Mouse (Mus musculus) myocyte (in vitro differentiated cells): ENCODE data around the gene Wdr90. TPM values are rescaled to one million over a fixed set of nuclear protein-coding genes. Genes with fewer than 3 reads are reported as not detected.
A peak's percentile ranks its signal among the peaks of the same experiment; 100 is the strongest.

Source experiments
- H3K27me3 ChIP-seq: one replicate; pipeline ENCODE4 v1.6.1; 2011; ENCODE audit not compliant: control insufficient read depth, insufficient read depth, insufficient read length
- H3K36me3 ChIP-seq: one replicate; pipeline ENCODE4 v1.6.1; 2011; ENCODE audit not compliant: control insufficient read depth, insufficient read depth
- H3K4me2 ChIP-seq: one replicate; pipeline ENCODE4 v1.6.1; 2011; ENCODE audit warnings: low read depth, control low read depth
- H3K4me3 ChIP-seq: one replicate; pipeline ENCODE4 v1.5.1; 2011; ENCODE audit warnings: mild to moderate bottlenecking, control low read depth, moderate library complexity
- H3K79me2 ChIP-seq: one replicate; pipeline ENCODE4 v1.6.1; 2011; ENCODE audit not compliant: control insufficient read depth, insufficient read depth
- H3ac ChIP-seq: one replicate; pipeline ENCODE4 v1.6.1; 2011; ENCODE audit not compliant: control insufficient read depth, insufficient read length
- CEBPB ChIP-seq: IDR thresholded peaks from 2 replicates; pipeline ENCODE4 v1.6.1; 2011; ENCODE audit warnings: mild to moderate bottlenecking, moderate library complexity; ENCODE audit not compliant: poor library complexity, insufficient read depth, severe bottlenecking
- E2F4 ChIP-seq: IDR thresholded peaks from one replicate; pipeline ENCODE4 v1.6.1; 2011; ENCODE audit warnings: mild to moderate bottlenecking, control low read depth, moderate library complexity; ENCODE audit not compliant: insufficient read depth
- MAX ChIP-seq: IDR thresholded peaks from one replicate; pipeline ENCODE4 v1.6.1; 2011; ENCODE audit warnings: low read depth, mild to moderate bottlenecking, control low read depth
- MYOD1 ChIP-seq, 3 experiments: IDR thresholded peaks; one replicate each; pipeline ENCODE4 v1.6.1; 2011; ENCODE audit warnings: control low read depth in 2 of 3, low read depth in 2 of 3, mild to moderate bottlenecking in 2 of 3, moderate library complexity in 1 of 3; ENCODE audit not compliant: insufficient read length in 2 of 3, control insufficient read depth in 1 of 3
- MYOG ChIP-seq, 3 experiments: IDR thresholded peaks; one replicate each; pipeline ENCODE4 v1.6.1; 2011; ENCODE audit warnings: control low read depth in 2 of 3, low read depth in 2 of 3, mild to moderate bottlenecking in 2 of 3; ENCODE audit not compliant: insufficient read length in 2 of 3, control insufficient read depth in 1 of 3, insufficient read depth in 1 of 3
- POLR2A ChIP-seq: IDR thresholded peaks from one replicate; pipeline ENCODE4 v1.6.1; 2011; ENCODE audit warnings: low read depth, mild to moderate bottlenecking, control low read depth, moderate library complexity; ENCODE audit not compliant: insufficient read length
- POLR2AphosphoS2 ChIP-seq: IDR thresholded peaks from one replicate; pipeline ENCODE4 v1.6.1; 2011; ENCODE audit warnings: low read depth, control low read depth; ENCODE audit not compliant: insufficient read length
- REST ChIP-seq: IDR thresholded peaks from one replicate; pipeline ENCODE4 v1.6.1; 2011; ENCODE audit warnings: mild to moderate bottlenecking, control low read depth, moderate library complexity; ENCODE audit not compliant: insufficient read depth, insufficient read length
- SRF ChIP-seq: IDR thresholded peaks from one replicate; pipeline ENCODE4 v1.6.1; 2011; ENCODE audit warnings: low read depth; ENCODE audit not compliant: control insufficient read depth, insufficient read length
- TCF12 ChIP-seq: IDR thresholded peaks from one replicate; pipeline ENCODE4 v1.6.1; 2011; ENCODE audit warnings: mild to moderate bottlenecking, control low read depth; ENCODE audit not compliant: poor library complexity, insufficient read depth, severe bottlenecking
- TCF3 ChIP-seq: IDR thresholded peaks from one replicate; pipeline ENCODE4 v1.6.1; 2011; ENCODE audit warnings: low read depth, control low read depth; ENCODE audit not compliant: insufficient read length
- USF1 ChIP-seq: IDR thresholded peaks from one replicate; pipeline ENCODE4 v1.6.1; 2011; ENCODE audit warnings: low read depth, mild to moderate bottlenecking, control low read depth, moderate library complexity
- polyA plus RNA-seq: library from polyadenylated mRNA; unstranded; fragments of >200 nt; fragmentation: generic; extraction: Trizol; gene quantifications from one replicate; pipeline ENCODE4 v1.2.1, GENCODE M21; 2012; ENCODE audit warnings: missing spikeins

Gene Wdr90
- polyA plus RNA-seq, 1 experiment, result 7.4 TPM

GRCm38 (mm10) chr17:25839455-25840235 is 21.7 kb downstream of the Wdr90 start:
- no peak for TF ChIP-seq TCF12
- TF ChIP-seq POLR2AphosphoS2, result no peak
- no peak for TF ChIP-seq POLR2A
- TF ChIP-seq TCF3, result no peak
- no peak for TF ChIP-seq MYOD1 (IDR thresholded peaks at IDR 0.05; ENCODE audit: control insufficient read depth in 1 of 3, insufficient read length in 2 of 3, low read depth in 2 of 3)
- no peak for TF ChIP-seq MAX
- H3K36me3 ChIP-seq, result peaks cover 13% of the 10 kb centered on the region
- no peaks in the 10 kb centered on the region for H3K27me3 ChIP-seq
- H3K4me2 ChIP-seq, result no peak overlapping the region
- H3K79me2 ChIP-seq, result peaks cover 14% of the 10 kb centered on the region
- H3K4me3 ChIP-seq, result no peak overlapping the region
- H3ac ChIP-seq, result no peak overlapping the region

DNA sequence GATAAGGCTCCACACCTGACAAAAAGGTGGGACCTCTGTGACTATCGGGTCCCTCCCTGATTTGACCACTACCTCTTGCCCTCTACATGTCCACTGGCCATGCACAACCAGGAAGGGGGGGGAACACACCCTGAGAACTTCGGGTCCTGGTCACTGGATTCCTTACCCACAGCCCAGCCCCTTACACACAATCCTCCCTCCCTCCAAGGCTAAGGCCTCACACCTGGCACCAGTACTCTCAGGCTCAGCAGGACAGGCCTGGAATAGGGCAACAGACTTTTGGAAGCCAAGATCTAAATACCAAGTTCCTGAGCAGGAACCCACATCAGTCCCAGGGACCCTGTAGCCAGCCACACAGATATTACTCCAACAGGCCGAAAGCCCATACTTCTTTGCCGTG is 22.4 kb downstream of the Wdr90 start:
- TF ChIP-seq SRF (no peak), E2F4 (no peak), MYOD1 (IDR thresholded peaks at IDR 0.05; ENCODE audit: control insufficient read depth in 1 of 3, insufficient read length in 2 of 3, low read depth in 2 of 3) (no peak), POLR2A (no peak), USF1 (no peak), REST (no peak), POLR2AphosphoS2 (no peak), TCF12 (no peak)
- Histone ChIP-seq H3K4me3 (no peak overlapping the region), H3K4me2 (no peak overlapping the region), H3K27me3 (no peaks in the 10 kb centered on the region), H3K36me3 (peaks cover 13% of the 10 kb centered on the region), H3K79me2 (peaks cover 20% of the 10 kb centered on the region), H3ac (no peak overlapping the region)

- Histone ChIP-seq H3K4me3 (no peak overlapping the region), H3K36me3 (peaks cover 13% of the 10 kb centered on the region), H3K79me2 (peaks cover 14% of the 10 kb centered on the region), H3ac (no peak overlapping the region), H3K4me2 (no peak overlapping the region), H3K27me3 (no peaks in the 10 kb centered on the region)
- TF ChIP-seq MYOG (IDR thresholded peaks at IDR 0.05; ENCODE audit: control insufficient read depth in 1 of 3, insufficient read depth in 1 of 3, insufficient read length in 2 of 3, low read depth in 2 of 3) (no peak), MAX (no peak), TCF3 (no peak), REST (no peak), CEBPB (no peak), USF1 (no peak), POLR2AphosphoS2 (peak; percentile 34), SRF (no peak)
Measured at GRCm38 (mm10) chr17:25837533-25837932, 23.8 kb downstream of the Wdr90 start.

DNA sequence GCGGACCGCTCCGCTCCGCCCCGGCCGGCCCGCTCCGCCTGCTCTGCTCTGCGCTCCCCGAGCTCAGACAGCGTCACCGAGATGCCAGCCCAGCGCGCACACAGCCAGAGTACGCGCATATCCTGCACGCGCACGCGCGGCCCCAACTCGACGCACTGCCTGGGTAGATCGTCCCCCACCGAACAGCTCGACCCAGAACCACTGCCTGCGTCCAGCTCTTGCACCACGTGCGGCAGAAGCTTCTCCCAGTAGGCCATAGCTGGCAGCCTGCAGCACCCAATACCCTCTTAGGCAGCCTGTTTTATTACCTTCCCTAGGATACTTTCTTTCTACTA is 24.3 kb downstream of the Wdr90 start, which contains the start of gene Rhbdl1:
Gene Rhbdl1, minus strand, starts transcription at position 220 of the 335 bp plus-strand sequence.
- H3K79me2 ChIP-seq, result peaks cover 17% of the 10 kb centered on the region
- no peaks in the 10 kb centered on the region for H3K27me3 ChIP-seq
- no peak within 1 kb of the TSS for H3ac ChIP-seq
- peaks cover 13% of the 10 kb centered on the region for H3K36me3 ChIP-seq
- H3K4me3 ChIP-seq, result no peak within 1 kb of the TSS
- no peak for TF ChIP-seq TCF3
- peak; percentile 88 for TF ChIP-seq POLR2AphosphoS2
- H3K4me2 ChIP-seq, result no peak within 1 kb of the TSS

DNA sequence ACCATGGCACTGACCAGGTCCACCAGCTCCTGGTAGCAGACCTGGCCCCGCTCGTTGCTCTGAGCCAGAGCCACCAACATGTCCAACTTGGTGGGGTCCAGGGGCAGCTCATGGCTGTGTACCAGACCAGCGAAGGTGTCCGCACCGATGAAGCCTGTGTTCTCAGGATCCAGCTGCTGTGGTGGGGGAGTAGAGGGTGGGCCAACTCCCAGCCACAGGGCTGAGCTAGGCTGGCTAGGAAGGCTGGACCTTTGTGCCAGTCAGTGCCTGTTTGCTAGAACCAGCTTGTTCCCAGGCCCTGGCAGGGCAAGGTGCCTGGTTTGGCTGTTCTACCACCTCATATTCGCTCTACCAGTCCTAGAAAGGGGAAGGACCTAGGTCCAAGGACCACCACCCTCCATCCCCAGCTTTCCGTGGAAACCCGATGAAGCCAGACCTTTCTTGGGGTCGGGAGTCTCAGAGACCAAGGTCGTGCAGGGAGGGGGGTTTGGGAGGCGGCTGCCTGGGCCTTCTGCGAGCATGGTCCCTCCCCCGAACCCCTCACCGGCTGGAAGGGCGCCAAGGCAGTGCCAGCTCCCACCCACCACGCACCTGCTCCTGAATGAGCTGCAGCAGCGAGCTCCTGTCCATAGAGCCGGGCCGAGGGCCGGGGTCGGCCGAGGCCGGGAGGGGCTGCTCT is 24.8 kb downstream of the Wdr90 start:
- H3K36me3 ChIP-seq, result peaks cover 13% of the 10 kb centered on the region
- H3K79me2 ChIP-seq, result peaks cover 22% of the 10 kb centered on the region
- no peak overlapping the region for H3K4me2 ChIP-seq
- H3K27me3 ChIP-seq, result no peaks in the 10 kb centered on the region
- H3ac ChIP-seq, result no peak overlapping the region
- no peak overlapping the region for H3K4me3 ChIP-seq
- TF ChIP-seq E2F4, result no peak
- TF ChIP-seq MYOG (IDR thresholded peaks at IDR 0.05; ENCODE audit: control insufficient read depth in 1 of 3, insufficient read depth in 1 of 3, insufficient read length in 2 of 3, low read depth in 2 of 3), result no peak
- TF ChIP-seq CEBPB, result no peak
- TF ChIP-seq POLR2A, result peak; percentile 6
- TF ChIP-seq TCF12, result no peak
- TF ChIP-seq POLR2AphosphoS2, result no peak
- TF ChIP-seq USF1, result no peak
- TF ChIP-seq SRF, result no peak
- no peak for TF ChIP-seq REST
- no peak for TF ChIP-seq MAX
- TF ChIP-seq MYOD1 (IDR thresholded peaks at IDR 0.05; ENCODE audit: control insufficient read depth in 1 of 3, insufficient read length in 2 of 3, low read depth in 2 of 3), result peak in 1 of 3 experiments; percentile 8
- TF ChIP-seq TCF3, result no peak
